Mouse (Mus musculus) small intestine, adult 10 weeks (tissue): ENCODE results near the gene Agrp. TPM values are rescaled to one million over a fixed set of nuclear protein-coding genes. Genes with fewer than 3 reads are reported as not detected.

Experiments
- polyA plus RNA-seq: library from polyadenylated mRNA; stranded (reverse); fragments of 350-450 nt; fragmentation: Illumina TruSeq; extraction: RNeasy Lipid Tissue Mini Kit (QIAGEN cat#74804); gene quantifications from one replicate; pipeline ENCODE4 v1.2.3, GENCODE M21; 2014; ENCODE audit warnings: low replicate concordance

Agrp gene
- polyA plus RNA-seq: not detected

GRCm38 (mm10) chr8:105636963-105637510 is at the start of gene Agrp:
Gene Agrp, minus strand, starts transcription at chr8:105637393.

GRCm38 (mm10) chr8:105685796-105686308 is 48.7 kb upstream of the Agrp start, which contains the start of gene Carmil2:
Gene Carmil2, plus strand, starts transcription at chr8:105686274.

GRCm38 (mm10) chr8:105636018-105636962 is 903 bp downstream of the Agrp start, which contains the start of gene Ctcf:
Gene Ctcf, plus strand, starts transcription at chr8:105636568.

GRCm38 (mm10) chr8:105604804-105605381 is 32.3 kb downstream of the Agrp start, which contains the start of gene Ripor1:
Gene Ripor1, plus strand, starts transcription at chr8:105605255.

DNA sequence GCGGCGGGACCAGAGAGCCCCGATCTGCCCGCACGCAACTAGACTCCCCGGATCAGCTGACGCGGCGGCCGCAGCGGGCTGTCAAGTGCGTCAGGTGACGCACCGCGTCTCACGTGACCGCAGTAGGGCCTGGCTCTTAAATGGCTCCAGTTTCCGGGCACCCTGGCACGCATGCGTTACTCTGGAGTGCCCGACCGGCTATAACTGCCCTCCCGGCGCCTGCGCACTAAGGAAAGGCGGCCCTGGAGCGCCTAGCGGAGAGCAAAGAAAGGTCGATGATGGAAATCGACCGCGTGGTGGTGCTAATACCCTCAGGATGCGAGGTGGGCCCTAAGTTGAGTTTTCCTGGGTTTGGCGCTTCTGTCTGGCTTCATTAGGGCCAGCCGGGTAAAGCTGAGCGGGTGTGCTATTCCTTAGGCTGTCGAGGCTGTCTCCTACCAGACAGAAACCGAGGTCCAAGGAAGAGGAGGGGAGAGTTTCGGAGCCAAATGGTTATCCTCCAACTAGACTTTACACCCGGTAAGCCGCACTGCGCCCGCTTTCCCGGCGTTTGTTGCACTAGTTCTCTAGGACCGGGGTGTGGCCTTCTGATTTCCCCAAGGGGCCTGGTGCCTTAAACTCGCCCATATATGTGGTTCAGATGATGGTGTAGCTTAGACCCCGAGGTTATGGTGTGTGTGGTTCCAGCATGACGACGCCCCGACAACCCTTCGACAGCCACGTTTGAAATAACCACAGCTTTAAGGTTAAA is 71.1 kb downstream of the Agrp start, which contains the start of gene Atp6v0d1:
Atp6v0d1 (minus strand) TSS at position 96 of the 751 bp plus-strand sequence.

DNA sequence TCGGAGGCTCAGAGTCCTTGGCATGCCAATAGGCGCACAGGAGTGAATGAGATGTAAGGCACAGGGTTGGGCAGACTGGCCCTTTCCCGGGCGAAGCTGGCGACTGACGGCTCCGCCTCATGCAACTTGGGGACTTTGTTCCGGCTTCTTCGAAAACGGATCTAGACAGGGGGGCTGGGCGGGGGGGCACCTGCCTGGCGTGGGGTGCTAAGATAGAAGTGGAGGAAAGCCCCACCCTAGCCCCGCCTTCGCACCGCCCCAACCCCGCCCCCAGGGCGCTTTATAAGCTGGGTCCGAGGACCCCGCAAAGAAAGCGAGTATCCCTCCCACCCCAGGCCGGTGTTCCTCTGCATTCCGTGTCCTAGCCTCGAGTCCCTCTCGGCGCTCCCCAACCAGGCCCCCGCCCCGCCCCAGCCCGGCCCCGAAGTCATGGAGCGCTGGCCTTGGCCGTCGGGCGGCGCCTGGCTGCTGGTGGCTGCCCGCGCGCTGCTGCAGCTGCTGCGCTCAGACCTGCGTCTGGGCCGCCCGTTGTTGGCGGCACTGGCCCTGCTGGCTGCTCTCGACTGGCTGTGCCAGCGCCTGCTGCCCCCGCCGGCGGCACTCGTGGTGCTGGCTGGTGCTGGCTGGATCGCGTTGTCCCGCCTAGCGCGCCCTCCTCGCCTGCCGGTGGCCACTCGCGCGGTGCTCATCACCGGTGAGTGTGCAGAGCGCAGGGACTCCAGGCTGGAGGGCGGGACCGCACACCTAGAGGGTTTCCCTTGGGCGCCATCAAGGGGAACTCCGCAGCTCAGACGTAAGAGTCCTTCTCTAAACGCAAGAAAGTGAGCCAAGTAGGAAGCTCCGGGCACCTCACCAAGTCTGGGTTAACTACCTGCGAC is 118.5 kb downstream of the Agrp start, which contains the start of gene Hsd11b2:
Hsd11b2 (plus strand) TSS at position 320 of the 878 bp plus-strand sequence.

Other genes starting within 250 kb of the Agrp start
- gene Kctd19, start 223.9 kb downstream of the Agrp start, polyA plus RNA-seq: not detected
- not detected for gene Lrrc36, start 223.8 kb downstream of the Agrp start, polyA plus RNA-seq
- gene Tppp3, start 165.9 kb downstream of the Agrp start, polyA plus RNA-seq: not detected
- 0.45 TPM for gene Zdhhc1, start 140.5 kb downstream of the Agrp start, polyA plus RNA-seq
- 0.89 TPM for gene Hsd11b2, start 118.6 kb downstream of the Agrp start, polyA plus RNA-seq
- gene Atp6v0d1, start 71.3 kb downstream of the Agrp start, polyA plus RNA-seq: 8.5 TPM
- gene Ripor1, start 32.1 kb downstream of the Agrp start, polyA plus RNA-seq: 0.11 TPM
- gene Ctcf, start 825 bp downstream of the Agrp start, polyA plus RNA-seq: 64.9 TPM
- gene Carmil2, start 48.9 kb upstream of the Agrp start, polyA plus RNA-seq: 0.30 TPM
- gene Acd, start 63.7 kb upstream of the Agrp start, polyA plus RNA-seq: 0.85 TPM
- not detected for gene Pard6a, start 63.8 kb upstream of the Agrp start, polyA plus RNA-seq
- not detected for gene 4933405L10Rik, start 70.3 kb upstream of the Agrp start, polyA plus RNA-seq
- not detected for gene Enkd1, start 70.8 kb upstream of the Agrp start, polyA plus RNA-seq
- gene Gfod2, start 121.3 kb upstream of the Agrp start, polyA plus RNA-seq: 0.22 TPM
- gene Ranbp10, start 190.0 kb upstream of the Agrp start, polyA plus RNA-seq: 3.2 TPM
- not detected for gene Tsnaxip1, start 190.3 kb upstream of the Agrp start, polyA plus RNA-seq
- 1.1 TPM for gene Cenpt, start 215.9 kb upstream of the Agrp start, polyA plus RNA-seq
- 4.3 TPM for gene Thap11, start 217.7 kb upstream of the Agrp start, polyA plus RNA-seq
- gene Nutf2, start 223.2 kb upstream of the Agrp start, polyA plus RNA-seq: 40.2 TPM
- 1.5 TPM for gene Edc4, start 243.5 kb upstream of the Agrp start, polyA plus RNA-seq